Mouse (Mus musculus): ENCODE results near the gene Npr1. TPM values are rescaled to one million over a fixed set of nuclear protein-coding genes. Genes with fewer than 3 reads are reported as not detected.

Gene Npr1
- polyA plus RNA-seq, 1 experiment from 2014 or later, result 2.5 TPM

- Histone ChIP-seq H3K27ac (ENCODE audit: low read depth, low read length) (peak within 1 kb of the TSS; percentile 95), H3K36me3 (ENCODE audit: control insufficient read depth, insufficient read depth, low read length) (peaks cover 4% of the 10 kb centered on the region; the same call in 1 of the 2 replicates), H3K4me1 (ENCODE audit: control insufficient read depth, insufficient read depth, low read length) (peaks cover 19% of the 10 kb centered on the region), H3K4me3 (ENCODE audit: low read depth, low read length) (peak within 1 kb of the TSS; percentile 73), H3K4me2 (ENCODE audit: low read length) (peak within 1 kb of the TSS; percentile 99), H3K27me3 (replicated peaks; ENCODE audit: control insufficient read depth, insufficient read depth, low read length) (no peaks in the 10 kb centered on the region), H3K9me3 (replicated peaks; ENCODE audit: control insufficient read depth, low read length) (no peaks in the 10 kb centered on the region), H3K9ac (ENCODE audit: low read length) (peak within 1 kb of the TSS; percentile 94)
- ATAC-seq, result peak; percentile 99
- under 1% methylated on average over 52 of the region's 52 CpGs for WGBS
- DNase-seq (ENCODE audit: low spot score), result peak; percentile 100
Observed at GRCm38 (mm10) chr3:90433381-90434020, 32.2 kb downstream of the Npr1 start, which contains the start of gene Ints3. Ints3 (minus strand) TSS chr3:90433622.

- Histone ChIP-seq H3K4me1 (ENCODE audit: control insufficient read depth, insufficient read depth, low read length) (peaks cover 19% of the 10 kb centered on the region), H3K4me2 (ENCODE audit: low read length) (peak overlapping the region; percentile 99), H3K27ac (ENCODE audit: low read depth, low read length) (peak overlapping the region; percentile 95), H3K4me3 (ENCODE audit: low read depth, low read length) (peak overlapping the region; percentile 73), H3K36me3 (ENCODE audit: control insufficient read depth, insufficient read depth, low read length) (peaks cover 4% of the 10 kb centered on the region; the same call in 1 of the 2 replicates), H3K9me3 (replicated peaks; ENCODE audit: control insufficient read depth, low read length) (no peaks in the 10 kb centered on the region), H3K9ac (ENCODE audit: low read length) (peak overlapping the region; percentile 94), H3K27me3 (replicated peaks; ENCODE audit: control insufficient read depth, insufficient read depth, low read length) (no peaks in the 10 kb centered on the region)
- WGBS, result under 1% methylated on average over 12 of the region's 12 CpGs
- ATAC-seq (peak; percentile 24), DNase-seq (ENCODE audit: low spot score) (peak; percentile 25)
Observed at GRCm38 (mm10) chr3:90432811-90433219, 32.9 kb downstream of the Npr1 start.

- Histone ChIP-seq H3K36me3 (ENCODE audit: control insufficient read depth, insufficient read depth, low read length) (peaks cover 4% of the 10 kb centered on the region; the same call in 1 of the 2 replicates), H3K9me3 (replicated peaks; ENCODE audit: control insufficient read depth, low read length) (no peaks in the 10 kb centered on the region), H3K27me3 (replicated peaks; ENCODE audit: control insufficient read depth, insufficient read depth, low read length) (no peaks in the 10 kb centered on the region), H3K4me1 (ENCODE audit: control insufficient read depth, insufficient read depth, low read length) (peaks cover 19% of the 10 kb centered on the region), H3K4me2 (ENCODE audit: low read length) (peak overlapping the region; percentile 99), H3K9ac (ENCODE audit: low read length) (peak overlapping the region; percentile 94), H3K4me3 (ENCODE audit: low read depth, low read length) (peak overlapping the region; percentile 73), H3K27ac (ENCODE audit: low read depth, low read length) (no peak overlapping the region)
- WGBS, result 17% methylated on average over 2 of the region's 2 CpGs
- DNase-seq (ENCODE audit: low spot score) (no peak), ATAC-seq (no peak)
Observed at GRCm38 (mm10) chr3:90432348-90432747, 33.3 kb downstream of the Npr1 start.

GRCm38 (mm10) chr3:90429576-90429975, 36.1 kb downstream of the Npr1 start:
- Histone ChIP-seq H3K4me3 (ENCODE audit: low read depth, low read length) (no peak overlapping the region), H3K4me1 (ENCODE audit: control insufficient read depth, insufficient read depth, low read length) (peaks cover 19% of the 10 kb centered on the region), H3K4me2 (ENCODE audit: low read length) (no peak overlapping the region), H3K27me3 (replicated peaks; ENCODE audit: control insufficient read depth, insufficient read depth, low read length) (no peaks in the 10 kb centered on the region), H3K27ac (ENCODE audit: low read depth, low read length) (no peak overlapping the region), H3K9me3 (replicated peaks; ENCODE audit: control insufficient read depth, low read length) (no peaks in the 10 kb centered on the region), H3K36me3 (ENCODE audit: control insufficient read depth, insufficient read depth, low read length) (peaks cover 4% of the 10 kb centered on the region; the same call in 1 of the 2 replicates), H3K9ac (ENCODE audit: low read length) (no peak overlapping the region)
- WGBS, result 89% methylated on average over 3 of the region's 3 CpGs
- ATAC-seq, result no peak
- DNase-seq (ENCODE audit: low spot score), result no peak

- Histone ChIP-seq H3K9me3 (replicated peaks; ENCODE audit: control insufficient read depth, low read length) (no peaks in the 10 kb centered on the region), H3K9ac (ENCODE audit: low read length) (no peak overlapping the region), H3K27ac (ENCODE audit: low read depth, low read length) (no peak overlapping the region), H3K4me1 (ENCODE audit: control insufficient read depth, insufficient read depth, low read length) (peaks cover 15% of the 10 kb centered on the region), H3K4me3 (ENCODE audit: low read depth, low read length) (no peak overlapping the region), H3K4me2 (ENCODE audit: low read length) (no peak overlapping the region), H3K36me3 (ENCODE audit: control insufficient read depth, insufficient read depth, low read length) (peaks cover 12% of the 10 kb centered on the region), H3K27me3 (replicated peaks; ENCODE audit: control insufficient read depth, insufficient read depth, low read length) (no peaks in the 10 kb centered on the region)
- ATAC-seq (no peak), DNase-seq (ENCODE audit: low spot score) (no peak)
- WGBS, result 92% methylated on average over 6 of the region's 6 CpGs
Observed at GRCm38 (mm10) chr3:90428186-90428585, 37.5 kb downstream of the Npr1 start.

GRCm38 (mm10) chr3:90427574-90427973, 38.1 kb downstream of the Npr1 start:
- DNase-seq (ENCODE audit: low spot score) (no peak), ATAC-seq (no peak)
- Histone ChIP-seq H3K36me3 (ENCODE audit: control insufficient read depth, insufficient read depth, low read length) (peaks cover 18% of the 10 kb centered on the region), H3K4me1 (ENCODE audit: control insufficient read depth, insufficient read depth, low read length) (peaks cover 15% of the 10 kb centered on the region), H3K27me3 (replicated peaks; ENCODE audit: control insufficient read depth, insufficient read depth, low read length) (no peaks in the 10 kb centered on the region), H3K4me3 (ENCODE audit: low read depth, low read length) (no peak overlapping the region), H3K9me3 (replicated peaks; ENCODE audit: control insufficient read depth, low read length) (no peaks in the 10 kb centered on the region), H3K4me2 (ENCODE audit: low read length) (no peak overlapping the region), H3K27ac (ENCODE audit: low read depth, low read length) (no peak overlapping the region), H3K9ac (ENCODE audit: low read length) (no peak overlapping the region)
- WGBS, result 100% methylated on average over 1 of the region's 1 CpGs

GRCm38 (mm10) chr3:90425499-90425898, 40.2 kb downstream of the Npr1 start:
- 95% methylated on average over 2 of the region's 2 CpGs for WGBS
- Histone ChIP-seq H3K9me3 (replicated peaks; ENCODE audit: control insufficient read depth, low read length) (no peaks in the 10 kb centered on the region), H3K4me2 (ENCODE audit: low read length) (no peak overlapping the region), H3K36me3 (ENCODE audit: control insufficient read depth, insufficient read depth, low read length) (peaks cover 31% of the 10 kb centered on the region), H3K4me1 (ENCODE audit: control insufficient read depth, insufficient read depth, low read length) (no peaks in the 10 kb centered on the region), H3K9ac (ENCODE audit: low read length) (no peak overlapping the region), H3K27me3 (replicated peaks; ENCODE audit: control insufficient read depth, insufficient read depth, low read length) (no peaks in the 10 kb centered on the region), H3K4me3 (ENCODE audit: low read depth, low read length) (no peak overlapping the region), H3K27ac (ENCODE audit: low read depth, low read length) (no peak overlapping the region)
- ATAC-seq (no peak), DNase-seq (ENCODE audit: low spot score) (no peak)

- Histone ChIP-seq H3K27ac (ENCODE audit: low read depth, low read length) (no peak overlapping the region), H3K4me1 (ENCODE audit: control insufficient read depth, insufficient read depth, low read length) (no peaks in the 10 kb centered on the region), H3K36me3 (ENCODE audit: control insufficient read depth, insufficient read depth, low read length) (peaks cover 46% of the 10 kb centered on the region), H3K4me2 (ENCODE audit: low read length) (no peak overlapping the region), H3K4me3 (ENCODE audit: low read depth, low read length) (no peak overlapping the region), H3K9me3 (replicated peaks; ENCODE audit: control insufficient read depth, low read length) (no peaks in the 10 kb centered on the region), H3K27me3 (replicated peaks; ENCODE audit: control insufficient read depth, insufficient read depth, low read length) (no peaks in the 10 kb centered on the region), H3K9ac (ENCODE audit: low read length) (no peak overlapping the region)
- DNase-seq (ENCODE audit: low spot score) (no peak), ATAC-seq (no peak)
Observed at GRCm38 (mm10) chr3:90423549-90423948, 42.1 kb downstream of the Npr1 start.

- H3K9ac ChIP-seq (ENCODE audit: low read length), result no peak overlapping the region
- H3K4me2 ChIP-seq (ENCODE audit: low read length), result no peak overlapping the region
- H3K9me3 ChIP-seq (replicated peaks; ENCODE audit: control insufficient read depth, low read length), result no peaks in the 10 kb centered on the region
- H3K36me3 ChIP-seq (ENCODE audit: control insufficient read depth, insufficient read depth, low read length), result peaks cover 75% of the 10 kb centered on the region
- no peak overlapping the region for H3K27ac ChIP-seq (ENCODE audit: low read depth, low read length)
- H3K4me3 ChIP-seq (ENCODE audit: low read depth, low read length), result no peak overlapping the region
- no peak for DNase-seq (ENCODE audit: low spot score)
- no peak for ATAC-seq
- 92% methylated on average over 6 of the region's 6 CpGs for WGBS
- no peaks in the 10 kb centered on the region for H3K27me3 ChIP-seq (replicated peaks; ENCODE audit: control insufficient read depth, insufficient read depth, low read length)
- no peaks in the 10 kb centered on the region for H3K4me1 ChIP-seq (ENCODE audit: control insufficient read depth, insufficient read depth, low read length)
Observed at GRCm38 (mm10) chr3:90420696-90421095, 45.0 kb downstream of the Npr1 start.

Data from forebrain, embryonic 14.5 days (tissue).